Mouse (Mus musculus) embryonic facial prominence, embryonic 11.5 days (tissue): Measurements from ENCODE around the gene Pak6. TPM values are rescaled to one million over a fixed set of nuclear protein-coding genes. Genes with fewer than 3 reads are reported as not detected.

Experiments
- ATAC-seq: fragments of 200-750 bp; cut with Nextera tagmentation; replicated peaks from 2 replicates; pipeline ENCODE4 v1.8.0; 2017; ENCODE audit warnings: low read depth; ENCODE audit not compliant: insufficient number of reproducible peaks, low FRiP score, low TSS enrichment
- DNase-seq: peaks from one replicate; pipeline ENCODE4 v3.0.0-alpha.2; 2015; ENCODE audit warnings: low spot score
- H3K27ac ChIP-seq: fragments of 300-500 bp; sonication (generic); replicated peaks from 2 replicates; pipeline ENCODE4 v1.5.1; 2014; ENCODE audit warnings: mild to moderate bottlenecking, low read depth, low read length, control low read depth
- H3K27me3 ChIP-seq: fragments of 300-500 bp; sonication (generic); 2 replicates; pipeline ENCODE4 v1.6.1; 2014; ENCODE audit warnings: mild to moderate bottlenecking, low read length, moderate library complexity, mixed read lengths; ENCODE audit not compliant: control insufficient read depth, insufficient read depth
- H3K36me3 ChIP-seq: fragments of 300-500 bp; sonication (generic); replicated peaks from 2 replicates; pipeline ENCODE4 v1.6.1; 2014; ENCODE audit warnings: low read depth, mild to moderate bottlenecking, low read length, moderate library complexity, mixed read lengths; ENCODE audit not compliant: control insufficient read depth, insufficient read depth
- H3K4me1 ChIP-seq: fragments of 300-500 bp; sonication (generic); 2 replicates; pipeline ENCODE4 v1.6.1; 2014; ENCODE audit warnings: low read length, mixed read lengths; ENCODE audit not compliant: control insufficient read depth, insufficient read depth
- H3K4me2 ChIP-seq: fragments of 300-500 bp; sonication (generic); 2 replicates; pipeline ENCODE4 v1.6.1; 2014; ENCODE audit warnings: low read depth, mild to moderate bottlenecking, control low read depth, low read length, moderate library complexity
- H3K4me3 ChIP-seq: fragments of 300-500 bp; sonication (generic); 2 replicates; pipeline ENCODE4 v1.5.1; 2014; ENCODE audit warnings: low read depth, low read length, control low read depth
- H3K9ac ChIP-seq: fragments of 300-500 bp; sonication (generic); replicated peaks from 2 replicates; pipeline ENCODE4 v1.6.1; 2014; ENCODE audit warnings: mild to moderate bottlenecking, control low read depth, low read length
- H3K9me3 ChIP-seq: fragments of 300-500 bp; sonication (generic); replicated peaks from 2 replicates; pipeline ENCODE4 v1.6.1; 2016; ENCODE audit warnings: mild to moderate bottlenecking, low read length, inconsistent platforms, mixed read lengths; ENCODE audit not compliant: control insufficient read depth
- WGBS: fragments of 180-500 bp; shearing (Covaris S2); extraction: QIAGEN DNeasy Blood & Tissue Kit; methylation state at CpG from one replicate; pipeline ENCODE4 v1.1.7; 2014; 5-methylcytosine and 5-hydroxymethylcytosine counted together
- polyA plus RNA-seq: library from polyadenylated mRNA; unstranded; fragments of >200 nt; fragmentation: Nextera tagmentation; extraction: Ambion mirVana; gene quantifications from 2 replicates; pipeline ENCODE4 v1.2.1, GENCODE M21; 2014

Pak6 gene
- polyA plus RNA-seq, 1 experiment from 2014 or later = 0.50 TPM

DNA sequence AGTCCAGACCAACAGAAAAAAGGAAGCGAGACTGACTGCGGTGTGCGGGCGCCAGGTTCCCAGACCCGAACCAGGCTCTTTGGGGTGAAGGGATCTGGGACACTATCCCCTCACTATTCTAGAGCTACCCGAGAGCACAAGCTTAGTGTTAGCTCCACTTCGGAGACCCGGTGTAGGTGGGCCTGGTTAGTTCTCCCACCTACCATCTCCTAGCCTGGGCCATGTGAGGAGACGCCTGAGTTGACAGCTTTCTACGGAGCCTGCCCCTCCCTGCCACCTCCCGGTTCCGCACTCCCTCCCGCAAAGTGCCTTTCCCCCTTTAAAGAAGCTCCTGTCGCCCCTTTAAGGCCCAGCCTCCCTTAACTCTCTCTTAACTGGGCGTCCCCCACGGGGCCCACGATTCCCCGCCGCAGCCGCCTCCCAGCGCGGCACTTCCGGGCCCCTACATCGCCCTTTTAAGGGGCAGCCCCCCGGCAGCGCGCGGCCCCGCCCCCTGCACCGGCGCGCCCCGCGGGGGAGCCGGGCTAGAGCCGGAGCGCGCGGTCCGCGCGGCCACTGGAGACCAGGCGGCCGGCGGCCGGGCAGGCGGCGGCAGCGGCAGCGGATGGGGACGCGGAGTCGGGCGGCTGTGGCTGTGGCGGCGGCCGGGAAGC lies 82.3 kb downstream of the Pak6 start, which contains the start of gene Inafm2:
Gene Inafm2 (plus strand): TSS at position 527 of the 653 bp plus-strand sequence.
- H3K27me3 ChIP-seq = peaks cover 7% of the 10 kb centered on the region

DNA sequence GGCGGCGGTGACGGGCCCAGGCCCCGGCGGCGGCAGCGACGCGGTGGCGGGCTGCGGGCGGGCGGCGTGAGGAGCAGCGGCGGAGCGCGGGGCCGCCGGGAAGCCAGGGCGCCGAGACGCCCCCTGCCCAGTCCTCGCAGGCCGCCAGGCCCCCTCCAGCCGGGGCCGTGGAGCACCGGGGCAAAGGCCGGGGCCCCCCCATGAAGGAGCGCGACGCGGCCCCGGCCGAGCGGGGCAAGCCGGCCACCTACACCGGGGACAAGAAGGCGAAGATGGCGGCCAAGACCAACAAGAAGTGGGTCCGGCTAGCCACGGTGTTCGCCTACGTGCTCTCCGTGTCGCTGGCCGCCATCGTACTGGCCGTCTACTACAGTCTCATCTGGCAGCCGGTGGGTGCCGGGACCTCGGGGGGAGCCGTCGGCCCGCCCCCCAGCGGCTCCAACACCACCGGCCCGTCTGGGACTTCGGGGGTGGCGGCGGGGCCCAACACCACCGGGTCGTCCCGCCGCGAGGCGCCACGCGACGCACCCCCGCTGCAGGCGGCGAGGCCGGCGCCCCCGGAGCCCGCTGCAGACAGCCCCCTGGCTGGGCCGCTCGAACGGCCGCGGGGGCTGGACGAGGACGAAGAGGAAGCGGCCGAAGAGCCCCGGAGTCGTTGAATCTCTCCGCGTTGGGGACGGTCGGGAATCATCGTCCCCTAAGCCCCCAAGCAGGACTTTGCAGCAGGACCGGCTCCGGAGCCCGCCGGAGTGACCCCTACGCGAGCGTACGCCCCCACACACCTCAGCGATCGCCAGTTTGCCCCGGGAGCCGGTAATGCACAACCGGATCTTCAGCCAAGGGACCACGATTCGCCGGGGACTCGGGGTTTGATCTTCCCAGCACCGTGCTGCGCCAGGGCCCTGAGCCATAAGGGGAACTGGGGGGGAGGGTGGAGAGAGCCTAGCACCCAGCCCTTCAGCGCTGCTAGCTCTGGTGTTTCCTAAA lies 83.1 kb downstream of the Pak6 start:
- under 1% methylated on average over 88 of the region's 113 CpGs for WGBS
- Histone ChIP-seq H3K4me3 (peak overlapping the region; percentile 89), H3K27me3 (peaks cover 7% of the 10 kb centered on the region), H3K4me1 (peaks cover 4% of the 10 kb centered on the region), H3K27ac (no peak overlapping the region; the same call in 1 of the 2 replicates), H3K9ac (peak overlapping the region; percentile 85), H3K9me3 (no peaks in the 10 kb centered on the region), H3K36me3 (no peaks in the 10 kb centered on the region), H3K4me2 (peak overlapping the region; percentile 98)
- ATAC-seq (peak; percentile 39), DNase-seq (peak; percentile 48)

More for the DNA sequence above, 82.3 kb downstream of the Pak6 start, which contains the start of gene Inafm2:
- DNase-seq (peak; percentile 93), ATAC-seq (peak; percentile 85)
- H3K4me3 ChIP-seq = peak within 1 kb of the TSS; percentile 89
- H3K9ac ChIP-seq = peak within 1 kb of the TSS; percentile 85
- peaks cover 4% of the 10 kb centered on the region for H3K4me1 ChIP-seq
- no peaks in the 10 kb centered on the region for H3K36me3 ChIP-seq
- WGBS = under 1% methylated on average over 40 of the region's 57 CpGs
- H3K9me3 ChIP-seq = no peaks in the 10 kb centered on the region
- H3K4me2 ChIP-seq = peak within 1 kb of the TSS; percentile 98
- H3K27ac ChIP-seq = no peak within 1 kb of the TSS; the same call in 1 of the 2 replicates

DNA sequence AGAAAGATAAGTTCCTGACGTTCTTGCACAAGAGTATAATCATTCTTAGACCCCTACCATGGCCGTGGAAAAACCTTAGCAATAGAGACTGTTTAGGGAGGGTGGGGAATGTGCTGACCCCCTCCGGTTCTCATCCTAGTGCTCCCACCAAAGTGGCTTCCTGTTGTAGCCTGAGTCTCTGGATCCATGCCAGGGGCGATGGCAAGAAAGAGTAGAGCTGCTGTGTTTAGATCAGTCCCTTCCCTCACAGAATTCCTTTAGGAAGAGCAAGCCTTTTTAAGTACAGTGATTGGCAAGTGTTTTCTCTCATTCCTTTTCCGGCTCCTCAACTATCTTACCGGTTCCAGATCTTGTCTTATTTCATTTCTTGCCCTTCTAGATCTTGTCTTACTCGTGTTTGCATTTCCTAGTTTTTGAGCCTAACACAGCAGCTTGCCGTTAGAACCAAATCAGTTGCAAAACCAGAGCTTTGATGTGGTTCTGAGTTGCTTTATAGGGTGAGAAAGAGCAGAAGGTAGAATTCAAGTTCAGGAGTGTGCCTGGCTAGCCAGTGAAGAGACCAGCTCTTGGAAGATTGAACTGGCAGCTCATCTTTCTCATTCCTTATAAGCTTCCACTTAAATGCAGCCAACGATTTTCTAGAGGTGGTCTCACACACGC lies 84.3 kb downstream of the Pak6 start:
- H3K27me3 ChIP-seq = peaks cover 7% of the 10 kb centered on the region
- no peaks in the 10 kb centered on the region for H3K9me3 ChIP-seq
- H3K4me2 ChIP-seq = no peak overlapping the region
- H3K4me3 ChIP-seq = no peak overlapping the region
- H3K9ac ChIP-seq = no peak overlapping the region
- H3K4me1 ChIP-seq = peaks cover 4% of the 10 kb centered on the region
- DNase-seq (no peak), ATAC-seq (no peak)
- H3K27ac ChIP-seq = no peak overlapping the region
- WGBS = 39% methylated on average over 10 of the region's 10 CpGs
- no peaks in the 10 kb centered on the region for H3K36me3 ChIP-seq

Other genes with a start within 250 kb of the Pak6 start
- 244 and 259 TPM in 2 replicates for gene Srp14, start 183.6 kb upstream of the Pak6 start, polyA plus RNA-seq
- gene Bmf, start 113.6 kb upstream of the Pak6 start, polyA plus RNA-seq = 5.0 and 5.1 TPM in 2 replicates
- 131 and 135 TPM in 2 replicates for gene Bub1b, start 65.1 kb upstream of the Pak6 start, polyA plus RNA-seq
- 0.04 TPM in 1 of 2 replicates, not detected in the other for gene Ankrd63, start 40.7 kb downstream of the Pak6 start, polyA plus RNA-seq
- gene Plcb2, start 65.1 kb downstream of the Pak6 start, polyA plus RNA-seq = 0.22 and 0.40 TPM in 2 replicates
- gene Inafm2, start 82.5 kb downstream of the Pak6 start, polyA plus RNA-seq = 22.8 and 25.8 TPM in 2 replicates
- 0.52 and 0.66 TPM in 2 replicates for gene Ccdc9b, start 99.4 kb downstream of the Pak6 start, polyA plus RNA-seq
- gene Phgr1, start 109.5 kb downstream of the Pak6 start, polyA plus RNA-seq = not detected in 2 replicates
- 1.5 and 1.8 TPM in 2 replicates for gene Disp2, start 116.4 kb downstream of the Pak6 start, polyA plus RNA-seq
- 176 and 195 TPM in 2 replicates for gene Knstrn, start 150.7 kb downstream of the Pak6 start, polyA plus RNA-seq
- 53.7 and 62.2 TPM in 2 replicates for gene Ivd, start 198.7 kb downstream of the Pak6 start, polyA plus RNA-seq
- gene Bahd1, start 237.1 kb downstream of the Pak6 start, polyA plus RNA-seq = 1.1 and 1.2 TPM in 2 replicates